In genomic region chr4:155601091-155601996, GRCm38 (mm10) we compare ENCODE assay signal across 8 mouse cellular contexts. TPM values are rescaled to one million over a fixed set of nuclear protein-coding genes. Genes with fewer than 3 reads are reported as not detected.
DNase-seq lines count a peak whose midpoint lies in the region; ATAC-seq and TF ChIP-seq lines count a peak whose summit lies in the region.

Gene Slc35e2 (plus strand): TSS chr4:155601416.

- peak; percentile 91 for ATAC-seq in cerebellum, adult (ENCODE audit: insufficient number of reproducible peaks, low FRiP score, low TSS enrichment)
- peak; percentile 96 for ATAC-seq in forebrain, embryonic 14.5 days
- ATAC-seq in neural tube, embryonic 15.5 days (ENCODE audit: low FRiP score) = peak; percentile 96

- peaks cover 3% of the 10 kb centered on the region for H3K36me3 ChIP-seq in ES-Bruce4 (ENCODE audit: control insufficient read depth, insufficient read depth, low read length, poor library complexity, severe bottlenecking)
- H3K36me3 ChIP-seq in forebrain, embryonic 14.5 days (ENCODE audit: control insufficient read depth, insufficient read depth, low read length) = peaks cover 26% of the 10 kb centered on the region
- peaks cover 4% of the 10 kb centered on the region for H3K36me3 ChIP-seq in neural tube, embryonic 15.5 days

- TF ChIP-seq EP300 in ES-Bruce4 (IDR thresholded peaks at IDR 0.05; ENCODE audit: insufficient read depth, low read depth, low read length) = no peak

- peak within 1 kb of the TSS; percentile 98 for H3K27ac ChIP-seq in ES-Bruce4 (ENCODE audit: insufficient read depth, low read length)
- H3K27ac ChIP-seq in forebrain, embryonic 14.5 days (ENCODE audit: low read depth, low read length) = peak within 1 kb of the TSS; percentile 99
- H3K27ac ChIP-seq in neural tube, embryonic 15.5 days (replicated peaks) = peak within 1 kb of the TSS; percentile 97

- no peaks in the 10 kb centered on the region for H3K27me3 ChIP-seq in ES-Bruce4 (ENCODE audit: control insufficient read depth, insufficient read depth, low read length, poor library complexity, severe bottlenecking)
- no peaks in the 10 kb centered on the region for H3K27me3 ChIP-seq in forebrain, embryonic 14.5 days (replicated peaks; ENCODE audit: control insufficient read depth, insufficient read depth, low read length)
- no peaks in the 10 kb centered on the region for H3K27me3 ChIP-seq in neural tube, embryonic 15.5 days (replicated peaks)

- under 1% methylated on average over 60 of the region's 65 CpGs for WGBS in forebrain, embryonic 14.5 days
- under 1% methylated on average over 65 of the region's 65 CpGs for WGBS in neural tube, embryonic 15.5 days

- H3K4me3 ChIP-seq in ES-Bruce4 (ENCODE audit: low read depth, low read length) = peak within 1 kb of the TSS; percentile 87
- H3K4me3 ChIP-seq in forebrain, embryonic 14.5 days (ENCODE audit: low read depth, low read length) = peak within 1 kb of the TSS; percentile 97
- peak within 1 kb of the TSS; percentile 99 for H3K4me3 ChIP-seq in neural tube, embryonic 15.5 days (replicated peaks)

- peak; percentile 75 for TF ChIP-seq POLR2A in ES-Bruce4 (IDR thresholded peaks at IDR 0.05; ENCODE audit: insufficient read depth, low read length)

- peak within 1 kb of the TSS; percentile 89 for H3K4me2 ChIP-seq in forebrain, embryonic 14.5 days (ENCODE audit: low read length)
- peak within 1 kb of the TSS; percentile 85 for H3K4me2 ChIP-seq in neural tube, embryonic 15.5 days

- intact Hi-C loops in heart, postnatal 14 days (cut with DNase I) = no loop called here

- peak within 1 kb of the TSS; percentile 87 for H3K9ac ChIP-seq in ES-Bruce4 (ENCODE audit: low read depth, poor library complexity, severe bottlenecking)
- peak within 1 kb of the TSS; percentile 96 for H3K9ac ChIP-seq in forebrain, embryonic 14.5 days (ENCODE audit: low read length)
- H3K9ac ChIP-seq in neural tube, embryonic 15.5 days (replicated peaks) = peak within 1 kb of the TSS; percentile 97

- no peak for TF ChIP-seq CTCF in ES-Bruce4 (IDR thresholded peaks at IDR 0.05; ENCODE audit: low read depth, low read length)

- H3K9me3 ChIP-seq in ES-Bruce4 (replicated peaks; ENCODE audit: control insufficient read depth, insufficient read depth, low read length, poor library complexity, severe bottlenecking) = no peaks in the 10 kb centered on the region
- H3K9me3 ChIP-seq in forebrain, embryonic 14.5 days (replicated peaks; ENCODE audit: control insufficient read depth, low read length) = no peaks in the 10 kb centered on the region
- H3K9me3 ChIP-seq in neural tube, embryonic 15.5 days (replicated peaks) = no peaks in the 10 kb centered on the region

- DNase-seq in forebrain, embryonic 14.5 days (ENCODE audit: low spot score) = peak; percentile 95
- peak; percentile 93 to 94 for DNase-seq in heart, postnatal 14 days
- DNase-seq in layer of hippocampus, adult 11-12 months (ENCODE audit: low spot score) = peak; percentile 93
- DNase-seq in lung, adult 18-20 months = peak; percentile 87 to 91
- DNase-seq in testis, postnatal 14 days (ENCODE audit: low spot score) = peak; percentile 92

- no peaks in the 10 kb centered on the region for H3K4me1 ChIP-seq in ES-Bruce4 (ENCODE audit: control insufficient read depth, insufficient read depth, low read length)
- peaks cover 3% of the 10 kb centered on the region for H3K4me1 ChIP-seq in forebrain, embryonic 14.5 days (ENCODE audit: control insufficient read depth, insufficient read depth, low read length)
- H3K4me1 ChIP-seq in neural tube, embryonic 15.5 days = peaks cover 26% of the 10 kb centered on the region

RNA-seq across cellular contexts. Expression of gene Slc35e2, which starts in this region (rescaled TPM):
- 19.4 and 20.2 TPM in 2 replicates for polyA plus RNA-seq in ES-Bruce4 (2011; ENCODE audit: insufficient read depth, insufficient read length, low read depth, missing spikeins)
- polyA plus RNA-seq in forebrain, embryonic 14.5 days (2014; fragmentation: Nextera tagmentation; extraction: Ambion mirVana) = 10.9 and 12.1 TPM in 2 replicates
- total RNA-seq in heart, postnatal 14 days (2021) = 10 to 100 TPM; 11.2 to 11.4 TPM
- 14.1 and 14.4 TPM in 2 replicates for polyA plus RNA-seq in neural tube, embryonic 15.5 days (2015; fragmentation: Nextera tagmentation; extraction: Ambion mirVana)

Comparison
In these comparisons a context has a peak if more than half of its experiments do, and no peak if none do; other contexts are left out.
1. Peak in every context shown above with its lines: DNase-seq, ATAC-seq, H3K4me3 ChIP-seq and H3K27ac ChIP-seq.